Comparison of ENCODE assay signal across 12 mouse cellular contexts in genomic region chr19:4578799-4579198, GRCm38 (mm10). TPM values are rescaled to one million over a fixed set of nuclear protein-coding genes. Genes with fewer than 3 reads are reported as not detected.
DNase-seq lines count a peak whose midpoint lies in the region; ATAC-seq and TF ChIP-seq lines count a peak whose summit lies in the region.
"Had no signal": no experiment of that assay in that cellular context is flagged by ENCODE, and none has a peak within 500 bp of the region (broad histone marks: within the 10 kb centered on the region; RNA-seq: fewer than 3 reads in every experiment).

No protein-coding gene starts in this region.

- TF ChIP-seq EP300 in lung, postnatal 0 days (IDR thresholded peaks at IDR 0.05) = peak; percentile 60
- no peak for TF ChIP-seq EP300 in stomach, postnatal 0 days (optimal IDR thresholded peaks at IDR 0.05)

- H3K27me3 ChIP-seq in kidney, adult 2 months (replicated peaks; ENCODE audit: control insufficient read depth, insufficient read depth, low read length) = no peaks in the 10 kb centered on the region
- no peaks in the 10 kb centered on the region for H3K27me3 ChIP-seq in kidney, embryonic 14.5 days (ENCODE audit: control insufficient read depth, insufficient read depth, low read length)
- H3K27me3 ChIP-seq in lung, postnatal 0 days (replicated peaks; ENCODE audit: insufficient read depth, low read length) = no peaks in the 10 kb centered on the region
- H3K27me3 ChIP-seq in stomach, postnatal 0 days (ENCODE audit: control insufficient read depth, insufficient read depth, low read length) = no peaks in the 10 kb centered on the region
- H3K27me3 ChIP-seq: heart, embryonic 13.5 days had no signal

- H3K4me1 ChIP-seq in kidney, adult 2 months (ENCODE audit: control insufficient read depth, insufficient read depth, low read length) = peaks cover 4% of the 10 kb centered on the region; the same call in 1 of the 2 replicates
- H3K4me1 ChIP-seq in kidney, embryonic 14.5 days (ENCODE audit: control insufficient read depth, insufficient read depth, low read length) = no peaks in the 10 kb centered on the region
- H3K4me1 ChIP-seq in brown adipose tissue, adult 24 weeks (ENCODE audit: control insufficient read depth, insufficient read depth, insufficient read length, low read length) = no peaks in the 10 kb centered on the region
- H3K4me1 ChIP-seq in lung, postnatal 0 days (ENCODE audit: insufficient read depth, low read depth, low read length) = peaks cover 4% of the 10 kb centered on the region; the same call in 1 of the 2 replicates
- H3K4me1 ChIP-seq in stomach, postnatal 0 days (replicated peaks; ENCODE audit: control insufficient read depth, insufficient read depth) = no peaks in the 10 kb centered on the region
- H3K4me1 ChIP-seq: forebrain, embryonic 10.5 days; heart, embryonic 13.5 days; midbrain, embryonic 10.5 days had no signal

- no peak overlapping the region for H3K9ac ChIP-seq in kidney, embryonic 14.5 days (ENCODE audit: low read depth, low read length)
- no peak overlapping the region for H3K9ac ChIP-seq in lung, postnatal 0 days (replicated peaks; ENCODE audit: low read depth)
- no peak overlapping the region for H3K9ac ChIP-seq in stomach, postnatal 0 days (ENCODE audit: low read length)
- H3K9ac ChIP-seq: heart, embryonic 13.5 days had no signal

- 50% methylated on average over 2 of the region's 2 CpGs for WGBS in kidney, adult 2 months
- WGBS in kidney, embryonic 14.5 days = 55% methylated on average over 2 of the region's 2 CpGs
- WGBS in lung, postnatal 0 days = 25% methylated on average over 2 of the region's 2 CpGs
- WGBS in stomach, postnatal 0 days = 62% methylated on average over 2 of the region's 2 CpGs

- H3K4me2 ChIP-seq in kidney, embryonic 14.5 days (replicated peaks; ENCODE audit: low read depth, low read length) = no peak overlapping the region
- no peak overlapping the region for H3K4me2 ChIP-seq in lung, postnatal 0 days (replicated peaks; ENCODE audit: low read depth, low read length)
- H3K4me2 ChIP-seq in stomach, postnatal 0 days (replicated peaks; ENCODE audit: low read depth) = no peak overlapping the region
- H3K4me2 ChIP-seq: heart, embryonic 13.5 days had no signal

- no peaks in the 10 kb centered on the region for H3K9me3 ChIP-seq in kidney, embryonic 14.5 days (ENCODE audit: control insufficient read depth, low read length)
- no peaks in the 10 kb centered on the region for H3K9me3 ChIP-seq in lung, postnatal 0 days (ENCODE audit: low read length)
- H3K9me3 ChIP-seq in stomach, postnatal 0 days (ENCODE audit: control insufficient read depth, low read length) = no peaks in the 10 kb centered on the region
- H3K9me3 ChIP-seq: forebrain, embryonic 10.5 days; heart, embryonic 13.5 days; midbrain, embryonic 10.5 days had no signal

- H3K4me3 ChIP-seq in kidney, adult 2 months (ENCODE audit: insufficient read depth, low read depth, low read length) = no peak overlapping the region
- no peak overlapping the region for H3K4me3 ChIP-seq in kidney, embryonic 14.5 days (ENCODE audit: low read length)
- H3K4me3 ChIP-seq in brown adipose tissue, adult 24 weeks (ENCODE audit: insufficient read depth, low read depth, low read length) = no peak overlapping the region
- no peak overlapping the region for H3K4me3 ChIP-seq in lung, postnatal 0 days (ENCODE audit: low read depth, low read length)
- H3K4me3 ChIP-seq in stomach, postnatal 0 days (ENCODE audit: low read depth, low read length) = no peak overlapping the region
- H3K4me3 ChIP-seq: forebrain, embryonic 10.5 days; heart, embryonic 13.5 days; midbrain, embryonic 10.5 days had no signal

- TF ChIP-seq POLR2A in kidney, adult 2 months (IDR thresholded peaks at IDR 0.05; ENCODE audit: low read depth, low read length) = no peak

- ATAC-seq in kidney, embryonic 14.5 days (ENCODE audit: low FRiP score, low TSS enrichment) = no peak
- peak; percentile 93 for ATAC-seq in lung, postnatal 0 days
- ATAC-seq in stomach, postnatal 0 days (ENCODE audit: low FRiP score, low TSS enrichment) = no peak

- H3K36me3 ChIP-seq in kidney, adult 2 months (ENCODE audit: control insufficient read depth, insufficient read depth, low read length) = no peaks in the 10 kb centered on the region
- no peaks in the 10 kb centered on the region for H3K36me3 ChIP-seq in kidney, embryonic 14.5 days (ENCODE audit: control insufficient read depth, insufficient read depth, low read length)
- H3K36me3 ChIP-seq in lung, postnatal 0 days (ENCODE audit: insufficient read depth, low read length) = no peaks in the 10 kb centered on the region
- no peaks in the 10 kb centered on the region for H3K36me3 ChIP-seq in stomach, postnatal 0 days (ENCODE audit: control insufficient read depth, insufficient read depth, low read length)
- H3K36me3 ChIP-seq: forebrain, embryonic 10.5 days; heart, embryonic 13.5 days; midbrain, embryonic 10.5 days had no signal

- DNase-seq in kidney, adult 2 months = peak; percentile 78
- peak; percentile 49 to 62 for DNase-seq in cerebellum, postnatal 25 days
- DNase-seq in lung, postnatal 0 days (ENCODE audit: low spot score) = peak; percentile 83
- no peak for DNase-seq in stomach, postnatal 0 days (ENCODE audit: low spot score)
- no peak for DNase-seq in frontal cortex, postnatal 36 days (ENCODE audit: low spot score in 2 of 2)
- DNase-seq: thymus, postnatal 25 days had no signal

- H3K27ac ChIP-seq in kidney, adult 2 months (ENCODE audit: insufficient read depth, low read depth, low read length) = no peak overlapping the region
- H3K27ac ChIP-seq in kidney, embryonic 14.5 days (ENCODE audit: low read depth, low read length) = no peak overlapping the region
- H3K27ac ChIP-seq in brown adipose tissue, adult 24 weeks (replicated peaks; ENCODE audit: low read depth, low read length) = peak overlapping the region; percentile 45
- H3K27ac ChIP-seq in lung, postnatal 0 days (ENCODE audit: low read length) = no peak overlapping the region
- no peak overlapping the region for H3K27ac ChIP-seq in stomach, postnatal 0 days (replicated peaks)
- H3K27ac ChIP-seq: forebrain, embryonic 10.5 days; heart, embryonic 13.5 days; kidney, postnatal 0 days; midbrain, embryonic 10.5 days had no signal

- no peak for TF ChIP-seq CTCF in kidney, adult 2 months (conservative IDR thresholded peaks at IDR 0.05; ENCODE audit: insufficient read depth, insufficient read length, low read depth, low read length)
- no peak for TF ChIP-seq CTCF in lung, postnatal 0 days (IDR thresholded peaks at IDR 0.05)
- no peak for TF ChIP-seq CTCF in stomach, postnatal 0 days (IDR thresholded peaks at IDR 0.05; ENCODE audit: low read depth)

RNA-seq across cellular contexts. Expression of gene Lrfn4, which starts 36.7 kb away (rescaled TPM):
- polyA plus RNA-seq in kidney, adult 2 months (2012; rRNA removed) = 6.1 and 8.7 TPM in 2 replicates
- 12.6 and 15.4 TPM in 2 replicates for polyA plus RNA-seq in kidney, embryonic 14.5 days (2014; fragmentation: Nextera tagmentation; extraction: Ambion mirVana)
- polyA plus RNA-seq in brown adipose tissue, adult 24 weeks (2012; ENCODE audit: insufficient read depth, insufficient read length, missing spikeins) = 0.36 TPM in 1 of 2 replicates, not detected in the other
- 3.2 and 3.4 TPM in 2 replicates for polyA plus RNA-seq in lung, postnatal 0 days (2015; fragmentation: Nextera tagmentation; extraction: Ambion mirVana)
- polyA plus RNA-seq in stomach, postnatal 0 days (2015; fragmentation: Nextera tagmentation; extraction: Ambion mirVana) = 4.3 and 5.0 TPM in 2 replicates

RNA-seq across cellular contexts. Expression of gene Rce1, which starts 46.6 kb away (rescaled TPM):
- polyA plus RNA-seq in kidney, adult 2 months (2012; rRNA removed) = 82.2 and 92.8 TPM in 2 replicates
- 73.1 and 85.0 TPM in 2 replicates for polyA plus RNA-seq in kidney, embryonic 14.5 days (2014; fragmentation: Nextera tagmentation; extraction: Ambion mirVana)
- polyA plus RNA-seq in brown adipose tissue, adult 24 weeks (2012; ENCODE audit: insufficient read depth, insufficient read length, missing spikeins) = 14.1 and 17.0 TPM in 2 replicates
- 52.5 and 54.9 TPM in 2 replicates for polyA plus RNA-seq in lung, postnatal 0 days (2015; fragmentation: Nextera tagmentation; extraction: Ambion mirVana)
- 46.4 and 49.4 TPM in 2 replicates for polyA plus RNA-seq in stomach, postnatal 0 days (2015; fragmentation: Nextera tagmentation; extraction: Ambion mirVana)

Comparison
In these comparisons a context has a peak if more than half of its experiments do, and no peak if none do; other contexts are left out.
1. DNase-seq: peak in kidney, adult 2 months (single experiment), cerebellum, postnatal 25 days (2 of 2) and lung, postnatal 0 days (single experiment); none in stomach, postnatal 0 days (single experiment) and frontal cortex, postnatal 36 days (0 of 2).